In genomic region chr11:120030145-120030901, GRCm38 (mm10) we compare ENCODE assay signal across 9 mouse cellular contexts. TPM values are rescaled to one million over a fixed set of nuclear protein-coding genes. Genes with fewer than 3 reads are reported as not detected.
DNase-seq lines count a peak whose midpoint lies in the region; ATAC-seq and TF ChIP-seq lines count a peak whose summit lies in the region.
"Had no signal": no experiment of that assay in that cellular context is flagged by ENCODE, and none has a peak within 500 bp of the region (broad histone marks: within the 10 kb centered on the region; RNA-seq: fewer than 3 reads in every experiment).

No protein-coding gene starts in this region.

- no peak overlapping the region for H3K4me3 ChIP-seq in layer of hippocampus, adult 2 months
- H3K4me3 ChIP-seq in bone marrow macrophage, adult 2 months (ENCODE audit: insufficient read depth, low read length): no peak overlapping the region
- H3K4me3 ChIP-seq in stomach, embryonic 15.5 days (replicated peaks): no peak overlapping the region
- H3K4me3 ChIP-seq: megakaryocyte, embryonic 14.5 days had no signal

- H3K4me1 ChIP-seq in bone marrow macrophage, adult 2 months (ENCODE audit: control insufficient read depth, insufficient read depth, low read length): peaks cover 20% of the 10 kb centered on the region
- peaks cover 30% of the 10 kb centered on the region for H3K4me1 ChIP-seq in stomach, embryonic 15.5 days

- 35% methylated on average over 10 of the region's 10 CpGs for WGBS in stomach, embryonic 15.5 days

- H3K9ac ChIP-seq in stomach, embryonic 15.5 days: no peak overlapping the region

- H3K9me3 ChIP-seq in stomach, embryonic 15.5 days: no peaks in the 10 kb centered on the region

- no peaks in the 10 kb centered on the region for H3K36me3 ChIP-seq in stomach, embryonic 15.5 days

- peak overlapping the region; percentile 81 for H3K27ac ChIP-seq in layer of hippocampus, adult 2 months
- H3K27ac ChIP-seq in bone marrow macrophage, adult 2 months (ENCODE audit: insufficient read depth, low read depth, low read length): no peak overlapping the region
- H3K27ac ChIP-seq in stomach, embryonic 15.5 days: no peak overlapping the region

- H3K4me2 ChIP-seq in stomach, embryonic 15.5 days: no peak overlapping the region

- peak; percentile 43 for ATAC-seq in granulocyte monocyte progenitor cell, adult 5-6 weeks (replicated peaks; ENCODE audit: poor library complexity, severe bottlenecking)
- 0 out of 2 replicates have a peak, but pooled peaks have one; percentile 16 for ATAC-seq in stomach, embryonic 15.5 days (ENCODE audit: insufficient read depth, low FRiP score, low read depth)

- intact Hi-C loops in gastrocnemius, postnatal 36 days (cut with DNase I): loop anchor here (2.0 kb wide), 2 partner anchors 34 to 70 kb away; no protein-coding TSS in a partner anchor

- H3K27me3 ChIP-seq in stomach, embryonic 15.5 days (replicated peaks): no peaks in the 10 kb centered on the region

- peak; percentile 82 for TF ChIP-seq CTCF in layer of hippocampus, adult 2 months (conservative IDR thresholded peaks at IDR 0.05)
- TF ChIP-seq CTCF in bone marrow macrophage, adult 2 months (IDR thresholded peaks at IDR 0.05; ENCODE audit: low read depth, low read length): peak; percentile 87

- no peak for TF ChIP-seq POLR2A in bone marrow macrophage, adult 2 months (IDR thresholded peaks at IDR 0.05; ENCODE audit: borderline replicate concordance, low read depth, low read length)

- peak in 1 of 2 experiments; percentile 40 for DNase-seq in layer of hippocampus, adult 2 months (ENCODE audit: low spot score in 2 of 2)
- DNase-seq in layer of hippocampus, adult 9-10 months (ENCODE audit: low spot score): no peak
- peak; percentile 57 for DNase-seq in kidney, adult 11 months
- DNase-seq in lung, postnatal 25 days (ENCODE audit: low spot score): peak; percentile 51
- DNase-seq in gastrocnemius, postnatal 36 days: no peak

RNA-seq across cellular contexts. Expression of gene Aatk, which starts 16.6 kb away (rescaled TPM):
- total RNA-seq in layer of hippocampus, adult 2 months (2021): 100 to 1,000 TPM; 196 to 207 TPM
- 9.5 and 9.9 TPM in 2 replicates for polyA plus RNA-seq in bone marrow macrophage, adult 2 months (2012; ENCODE audit: insufficient read depth, insufficient read length, missing spikeins)
- total RNA-seq in granulocyte monocyte progenitor cell, adult 5-6 weeks (2014; fragmentation: Nextera tagmentation): 8.3 and 15.1 TPM in 2 replicates
- 5.2 and 8.3 TPM in 2 replicates for total RNA-seq in granulocyte monocyte progenitor cell, adult 5-6 weeks (2017)
- polyA plus RNA-seq in stomach, embryonic 15.5 days (2015; fragmentation: Nextera tagmentation; extraction: Ambion mirVana): 3.8 and 4.5 TPM in 2 replicates
- 1 to 10 TPM; 3.2 to 4.1 TPM for total RNA-seq in gastrocnemius, postnatal 36 days (2021)

RNA-seq across cellular contexts. Expression of gene Cep131, which starts 56.3 kb away (rescaled TPM):
- 10 to 100 TPM; 35.6 to 37.0 TPM for total RNA-seq in layer of hippocampus, adult 2 months (2021)
- polyA plus RNA-seq in bone marrow macrophage, adult 2 months (2012; ENCODE audit: insufficient read depth, insufficient read length, missing spikeins): 13.5 and 13.8 TPM in 2 replicates
- total RNA-seq in granulocyte monocyte progenitor cell, adult 5-6 weeks (2014; fragmentation: Nextera tagmentation): 8.3 and 14.9 TPM in 2 replicates
- total RNA-seq in granulocyte monocyte progenitor cell, adult 5-6 weeks (2017): 11.3 and 23.8 TPM in 2 replicates
- polyA plus RNA-seq in stomach, embryonic 15.5 days (2015; fragmentation: Nextera tagmentation; extraction: Ambion mirVana): 21.6 and 25.1 TPM in 2 replicates
- 1 to 10 TPM; 6.6 to 8.0 TPM for total RNA-seq in gastrocnemius, postnatal 36 days (2021)

Comparison
In these comparisons a context has a peak if more than half of its experiments do, and no peak if none do; other contexts are left out.
1. DNase-seq: peak in kidney, adult 11 months (single experiment) and lung, postnatal 25 days (single experiment); none in layer of hippocampus, adult 9-10 months (single experiment) and gastrocnemius, postnatal 36 days (0 of 2).
2. RNA of gene Aatk, which starts 16.6 kb away (total RNA-seq): 196 to 207 TPM in layer of hippocampus, adult 2 months; 5.2 to 15.1 TPM in granulocyte monocyte progenitor cell, adult 5-6 weeks and 3.2 to 4.1 TPM in gastrocnemius, postnatal 36 days; every median in the first group is over 10 times any median in the second.